Mouse (Mus musculus): ENCODE results near the gene Mybphl. TPM values are rescaled to one million over a fixed set of nuclear protein-coding genes. Genes with fewer than 3 reads are reported as not detected.

The Mybphl gene
- polyA plus RNA-seq, 1 experiment: not detected

- TF ChIP-seq POLR2A (IDR thresholded peaks at IDR 0.05; ENCODE audit: insufficient read depth, low read depth, low read length) (no peak), CTCF (IDR thresholded peaks at IDR 0.05; ENCODE audit: insufficient read depth, low read depth, low read length) (no peak)
- H3K4me1 ChIP-seq (ENCODE audit: control insufficient read depth, insufficient read depth, low read length): peaks cover 22% of the 10 kb centered on the region
- WGBS: 39% methylated on average over 7 of the region's 7 CpGs
- H3K4me3 ChIP-seq (ENCODE audit: insufficient read depth, low read depth, low read length): no peak overlapping the region
- H3K27ac ChIP-seq (ENCODE audit: insufficient read depth, low read depth, low read length): no peak overlapping the region
These were observed 3.8 kb upstream of the Mybphl start for GRCm38 (mm10) chr3:108360894-108361293.

- peaks cover 14% of the 10 kb centered on the region for H3K4me1 ChIP-seq (ENCODE audit: control insufficient read depth, insufficient read depth, low read length)
- WGBS: 53% methylated on average over 3 of the region's 3 CpGs
- TF ChIP-seq POLR2A (IDR thresholded peaks at IDR 0.05; ENCODE audit: insufficient read depth, low read depth, low read length) (no peak), CTCF (IDR thresholded peaks at IDR 0.05; ENCODE audit: insufficient read depth, low read depth, low read length) (no peak)
- no peak overlapping the region for H3K27ac ChIP-seq (ENCODE audit: insufficient read depth, low read depth, low read length)
- no peak overlapping the region for H3K4me3 ChIP-seq (ENCODE audit: insufficient read depth, low read depth, low read length)
These were observed 1.1 kb upstream of the Mybphl start for GRCm38 (mm10) chr3:108363626-108364025.

- TF ChIP-seq CTCF (IDR thresholded peaks at IDR 0.05; ENCODE audit: insufficient read depth, low read depth, low read length) (no peak), POLR2A (IDR thresholded peaks at IDR 0.05; ENCODE audit: insufficient read depth, low read depth, low read length) (no peak)
- WGBS: 70% methylated on average over 9 of the region's 9 CpGs
- Histone ChIP-seq H3K4me3 (ENCODE audit: insufficient read depth, low read depth, low read length) (no peak overlapping the region), H3K4me1 (ENCODE audit: control insufficient read depth, insufficient read depth, low read length) (peaks cover 13% of the 10 kb centered on the region), H3K27ac (ENCODE audit: insufficient read depth, low read depth, low read length) (no peak overlapping the region)
These were observed 2.5 kb downstream of the Mybphl start for GRCm38 (mm10) chr3:108367173-108367572.

DNA sequence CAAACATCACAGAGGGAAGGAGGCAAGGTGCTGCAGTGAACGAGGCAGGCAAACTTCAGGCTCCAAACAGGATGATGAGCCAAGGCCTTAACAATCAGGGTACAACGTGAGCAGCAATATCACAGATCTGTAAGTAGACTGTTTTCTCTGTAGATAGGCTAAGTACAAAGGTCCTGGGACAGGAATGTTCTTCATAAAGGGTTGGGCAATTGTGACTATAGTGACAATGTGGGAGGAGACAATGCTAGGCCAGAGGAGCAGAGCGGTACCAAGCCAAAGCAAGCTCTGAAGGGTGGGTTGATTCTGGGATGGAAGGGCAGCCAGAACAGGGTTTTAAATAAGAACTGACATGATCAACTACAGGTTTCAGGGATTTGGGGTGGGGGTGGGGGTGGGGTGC lies 3.1 kb downstream of the Mybphl start:
- WGBS: 83% methylated on average over 3 of the region's 3 CpGs
- H3K4me1 ChIP-seq (ENCODE audit: control insufficient read depth, insufficient read depth, low read length): peaks cover 13% of the 10 kb centered on the region
- no peak overlapping the region for H3K4me3 ChIP-seq (ENCODE audit: insufficient read depth, low read depth, low read length)
- no peak overlapping the region for H3K27ac ChIP-seq (ENCODE audit: insufficient read depth, low read depth, low read length)
- no peak for TF ChIP-seq CTCF (IDR thresholded peaks at IDR 0.05; ENCODE audit: insufficient read depth, low read depth, low read length)
- no peak for TF ChIP-seq POLR2A (IDR thresholded peaks at IDR 0.05; ENCODE audit: insufficient read depth, low read depth, low read length)

- Histone ChIP-seq H3K4me1 (ENCODE audit: control insufficient read depth, insufficient read depth, low read length) (peaks cover 10% of the 10 kb centered on the region), H3K4me3 (ENCODE audit: insufficient read depth, low read depth, low read length) (no peak overlapping the region), H3K27ac (ENCODE audit: insufficient read depth, low read depth, low read length) (no peak overlapping the region)
- 47% methylated on average over 5 of the region's 5 CpGs for WGBS
- TF ChIP-seq CTCF (IDR thresholded peaks at IDR 0.05; ENCODE audit: insufficient read depth, low read depth, low read length) (no peak), POLR2A (IDR thresholded peaks at IDR 0.05; ENCODE audit: insufficient read depth, low read depth, low read length) (no peak)
These were observed 4.0 kb downstream of the Mybphl start for GRCm38 (mm10) chr3:108368721-108369120.

DNA sequence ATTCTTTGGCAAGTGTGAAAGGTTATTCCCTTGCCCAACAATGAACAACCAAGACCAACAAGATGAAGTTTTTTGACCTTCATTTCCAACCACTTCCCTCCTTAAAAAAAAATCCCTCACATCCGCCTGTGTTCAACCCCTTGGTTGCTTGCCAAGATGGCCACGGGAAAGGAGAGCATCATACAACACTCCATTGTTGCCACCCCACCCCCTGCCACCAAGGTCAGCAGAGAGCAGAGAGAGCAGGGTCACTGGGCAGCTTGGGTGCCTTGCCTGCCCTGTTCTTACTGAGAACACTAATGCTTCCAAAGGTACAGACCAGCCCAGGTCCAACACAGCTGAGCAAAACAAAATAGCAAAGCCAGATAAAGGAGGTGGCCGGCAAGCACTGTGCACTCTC lies 7.6 kb downstream of the Mybphl start:
- H3K4me1 ChIP-seq (ENCODE audit: control insufficient read depth, insufficient read depth, low read length): peaks cover 1% of the 10 kb centered on the region; the same call in 1 of the 2 replicates
- TF ChIP-seq CTCF (IDR thresholded peaks at IDR 0.05; ENCODE audit: insufficient read depth, low read depth, low read length) (no peak), POLR2A (IDR thresholded peaks at IDR 0.05; ENCODE audit: insufficient read depth, low read depth, low read length) (no peak)
- 41% methylated on average over 3 of the region's 3 CpGs for WGBS
- H3K4me3 ChIP-seq (ENCODE audit: insufficient read depth, low read depth, low read length): no peak overlapping the region
- H3K27ac ChIP-seq (ENCODE audit: insufficient read depth, low read depth, low read length): no peak overlapping the region

- Histone ChIP-seq H3K27ac (ENCODE audit: insufficient read depth, low read depth, low read length) (no peak overlapping the region), H3K4me3 (ENCODE audit: insufficient read depth, low read depth, low read length) (no peak overlapping the region), H3K4me1 (ENCODE audit: control insufficient read depth, insufficient read depth, low read length) (no peaks in the 10 kb centered on the region)
- TF ChIP-seq CTCF (IDR thresholded peaks at IDR 0.05; ENCODE audit: insufficient read depth, low read depth, low read length): no peak
- no peak for TF ChIP-seq POLR2A (IDR thresholded peaks at IDR 0.05; ENCODE audit: insufficient read depth, low read depth, low read length)
- WGBS: 83% methylated on average over 3 of the region's 3 CpGs
These were observed 8.0 kb downstream of the Mybphl start for GRCm38 (mm10) chr3:108372691-108373090.

DNA sequence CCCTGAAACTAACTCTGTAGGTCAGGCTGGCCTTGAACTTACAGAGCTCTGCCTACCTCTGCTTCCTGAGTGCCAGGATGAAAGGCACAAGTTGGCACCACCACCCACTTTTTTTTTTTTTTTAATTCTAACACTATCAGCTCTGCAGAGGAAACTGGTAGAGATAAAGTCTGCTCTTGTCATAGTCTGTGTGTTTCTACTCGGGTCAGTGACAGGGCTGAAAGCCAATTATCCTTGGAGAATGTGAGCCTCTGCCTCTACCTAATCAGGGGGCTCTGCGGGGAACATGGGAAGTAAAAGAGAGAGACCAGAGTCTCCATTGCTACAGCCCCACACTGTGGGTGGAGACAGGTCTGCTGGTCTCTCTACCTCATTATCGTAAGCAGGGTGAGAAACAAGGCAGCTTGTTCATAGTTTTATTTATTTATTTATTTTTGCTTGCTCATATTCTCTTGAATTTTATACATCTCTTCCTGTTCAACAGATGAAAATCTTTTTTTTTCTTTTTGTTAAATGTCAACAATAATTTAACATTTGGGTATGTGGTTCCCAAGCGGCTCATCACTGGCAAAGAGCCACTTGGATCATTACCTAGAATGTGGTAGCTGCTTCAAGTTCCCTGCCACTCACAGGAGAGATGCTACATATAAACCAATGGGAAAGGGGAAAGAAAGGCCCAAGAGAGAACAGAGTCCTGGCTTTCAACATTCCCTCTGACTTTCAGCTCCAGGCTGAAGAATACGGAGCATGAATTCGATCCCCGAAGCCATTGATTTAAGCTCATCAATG lies 14.4 kb downstream of the Mybphl start:
- Histone ChIP-seq H3K27ac (ENCODE audit: insufficient read depth, low read depth, low read length) (no peak overlapping the region), H3K4me1 (ENCODE audit: control insufficient read depth, insufficient read depth, low read length) (peaks cover 4% of the 10 kb centered on the region), H3K4me3 (ENCODE audit: insufficient read depth, low read depth, low read length) (no peak overlapping the region)
- WGBS: 81% methylated on average over 7 of the region's 7 CpGs
- no peak for TF ChIP-seq POLR2A (IDR thresholded peaks at IDR 0.05; ENCODE audit: insufficient read depth, low read depth, low read length)
- no peak for TF ChIP-seq CTCF (IDR thresholded peaks at IDR 0.05; ENCODE audit: insufficient read depth, low read depth, low read length)

DNA sequence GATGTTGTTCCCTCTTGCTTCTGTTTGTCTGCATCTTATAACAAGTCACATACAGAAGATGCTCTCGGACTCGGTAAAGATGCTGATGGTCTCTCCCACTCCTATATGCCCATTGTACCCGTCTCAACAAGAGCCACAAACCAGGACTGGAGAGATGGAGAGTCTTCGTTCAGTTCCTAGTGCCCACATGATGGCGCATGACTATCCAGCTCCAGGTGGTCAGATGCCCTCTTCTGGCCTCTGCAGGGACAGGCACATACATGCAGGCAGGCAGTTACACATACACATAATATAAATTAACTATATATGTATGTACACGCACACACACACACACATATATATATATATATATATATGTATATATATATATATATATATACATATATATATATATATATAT lies 16.0 kb downstream of the Mybphl start:
- no peak overlapping the region for H3K4me3 ChIP-seq (ENCODE audit: insufficient read depth, low read depth, low read length)
- no peak overlapping the region for H3K27ac ChIP-seq (ENCODE audit: insufficient read depth, low read depth, low read length)
- 82% methylated on average over 6 of the region's 6 CpGs for WGBS
- peaks cover 5% of the 10 kb centered on the region for H3K4me1 ChIP-seq (ENCODE audit: control insufficient read depth, insufficient read depth, low read length)
- TF ChIP-seq POLR2A (IDR thresholded peaks at IDR 0.05; ENCODE audit: insufficient read depth, low read depth, low read length) (no peak), CTCF (IDR thresholded peaks at IDR 0.05; ENCODE audit: insufficient read depth, low read depth, low read length) (no peak)
